Mouse (Mus musculus): ENCODE results near the gene Akap2. TPM values are rescaled to one million over a fixed set of nuclear protein-coding genes. Genes with fewer than 3 reads are reported as not detected.

Akap2 gene
- polyA plus RNA-seq, 1 experiment from 2014 or later, result 12.3 TPM

DNA sequence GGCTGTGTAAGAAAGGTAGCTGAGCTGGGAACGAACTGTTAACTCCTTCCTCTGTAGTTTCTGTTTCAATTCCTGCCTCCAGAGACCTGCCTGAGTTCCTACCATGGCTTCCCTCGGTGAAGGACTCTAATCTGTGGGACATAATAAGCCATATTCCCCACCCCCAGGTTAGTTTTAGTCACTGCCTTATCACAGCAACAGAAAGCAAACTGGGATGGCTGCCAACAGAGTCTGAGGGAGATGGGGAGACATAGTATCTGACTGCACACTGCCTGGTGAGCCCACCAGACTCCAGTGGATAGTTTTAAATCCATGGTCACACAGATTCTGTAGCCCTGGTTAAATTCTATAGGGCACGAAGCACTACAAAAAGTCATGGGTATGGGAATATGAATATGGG, 16.0 kb downstream of the Akap2 start:
- no peak for ATAC-seq
- Histone ChIP-seq H3K4me3 (replicated peaks) (no peak overlapping the region), H3K9ac (replicated peaks) (no peak overlapping the region), H3K36me3 (no peaks in the 10 kb centered on the region), H3K27me3 (no peaks in the 10 kb centered on the region), H3K9me3 (no peaks in the 10 kb centered on the region), H3K27ac (no peak overlapping the region), H3K4me1 (replicated peaks) (no peaks in the 10 kb centered on the region), H3K4me2 (replicated peaks) (no peak overlapping the region)
- 69% methylated on average over 3 of the region's 3 CpGs for WGBS

DNA sequence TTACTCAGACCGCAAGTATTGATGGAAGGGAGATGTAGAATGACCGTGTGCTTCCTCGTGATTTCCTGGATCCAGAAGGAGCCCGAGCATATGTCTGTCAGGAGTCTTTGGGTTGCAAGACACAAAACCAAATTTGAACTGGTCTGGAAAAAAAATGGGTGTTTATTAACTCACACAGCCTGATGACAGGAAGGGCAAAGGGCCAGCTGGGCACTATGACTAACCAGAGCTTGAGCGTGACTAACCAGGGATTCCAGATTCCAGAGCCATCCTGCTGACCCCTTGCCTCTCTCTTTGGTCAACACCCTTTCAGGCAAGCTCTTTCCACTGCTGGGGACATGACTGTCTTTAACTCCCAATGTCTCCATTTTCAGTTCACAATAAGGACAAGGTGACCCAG, 18.0 kb downstream of the Akap2 start:
- no peak for ATAC-seq
- no peaks in the 10 kb centered on the region for H3K36me3 ChIP-seq
- H3K4me3 ChIP-seq (replicated peaks), result no peak overlapping the region
- H3K27ac ChIP-seq, result no peak overlapping the region
- H3K4me1 ChIP-seq (replicated peaks), result 0 out of 2 replicates have a peak, but pooled peaks cover 7% of the 10 kb centered on the region
- 94% methylated on average over 5 of the region's 5 CpGs for WGBS
- H3K9ac ChIP-seq (replicated peaks), result no peak overlapping the region
- H3K27me3 ChIP-seq, result no peaks in the 10 kb centered on the region
- no peak overlapping the region for H3K4me2 ChIP-seq (replicated peaks)
- H3K9me3 ChIP-seq, result no peaks in the 10 kb centered on the region

DNA sequence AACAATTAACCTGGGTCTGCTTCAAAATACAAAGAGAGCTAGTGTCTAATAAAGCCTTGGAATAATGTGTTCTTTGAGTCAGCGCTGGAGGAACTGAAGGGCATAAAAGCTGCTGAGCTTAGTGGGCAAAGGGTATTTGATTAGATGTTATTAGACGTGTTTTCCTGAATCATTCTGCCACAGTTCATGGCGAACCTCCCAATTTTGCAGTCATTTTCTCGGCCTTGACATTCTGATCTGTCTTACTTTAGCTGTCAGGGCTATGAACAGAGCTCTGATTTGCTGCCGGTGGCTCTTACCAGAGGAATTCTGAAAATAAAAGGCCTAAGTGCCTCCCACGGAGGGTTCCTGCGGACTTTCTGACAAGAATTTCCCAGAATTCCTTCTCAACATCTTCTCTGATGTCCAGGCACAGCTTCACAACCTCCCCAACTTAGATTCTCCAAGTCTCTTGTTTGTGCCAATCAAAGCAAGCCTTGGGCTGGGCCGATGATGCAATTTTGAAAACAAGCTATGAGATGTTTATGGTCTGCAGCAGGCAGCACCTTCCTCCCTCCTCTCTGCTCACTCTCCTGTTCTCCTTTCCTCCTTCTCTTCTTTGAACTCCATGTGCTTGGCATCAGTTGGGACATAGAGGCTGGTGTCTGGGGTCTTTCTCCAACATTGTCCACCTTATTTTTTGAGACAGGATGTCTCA, 21.5 kb downstream of the Akap2 start:
- 32% methylated on average over 8 of the region's 8 CpGs for WGBS
- Histone ChIP-seq H3K4me3 (replicated peaks) (no peak overlapping the region), H3K9ac (replicated peaks) (no peak overlapping the region), H3K4me1 (replicated peaks) (0 out of 2 replicates have a peak, but pooled peaks cover 7% of the 10 kb centered on the region), H3K27ac (no peak overlapping the region), H3K4me2 (replicated peaks) (no peak overlapping the region), H3K9me3 (no peaks in the 10 kb centered on the region), H3K27me3 (no peaks in the 10 kb centered on the region), H3K36me3 (no peaks in the 10 kb centered on the region)
- no peak for ATAC-seq

DNA sequence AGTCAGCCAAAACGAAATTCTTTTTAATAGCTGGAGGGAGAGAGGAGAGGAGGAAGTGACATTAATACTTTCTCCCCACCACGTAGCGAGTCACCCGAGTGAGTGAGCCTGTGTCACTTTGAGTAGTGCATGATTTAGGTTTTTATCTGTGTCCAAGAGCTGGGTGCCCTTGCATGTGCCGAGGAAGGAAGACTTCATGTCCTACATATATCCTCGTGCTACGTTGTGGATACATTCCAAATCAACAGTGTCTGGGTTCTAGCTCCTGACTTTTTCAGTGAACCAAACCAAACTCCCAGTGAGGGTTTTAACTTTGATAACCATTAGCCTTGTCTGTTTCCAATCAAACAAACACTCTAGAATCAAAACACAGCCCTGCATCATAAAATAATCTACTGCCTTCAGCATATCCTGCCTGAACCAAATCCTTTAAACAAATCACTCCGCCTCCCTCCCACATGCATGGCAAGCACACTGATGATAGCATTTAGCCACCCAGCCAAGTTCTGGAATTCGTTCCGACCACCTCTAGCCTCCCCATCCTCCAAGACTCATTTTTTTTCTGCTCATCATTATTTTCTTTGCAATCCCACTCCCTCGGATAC, 26.0 kb downstream of the Akap2 start:
- Histone ChIP-seq H3K4me2 (replicated peaks) (no peak overlapping the region), H3K9ac (replicated peaks) (no peak overlapping the region), H3K4me1 (replicated peaks) (peaks cover 11% of the 10 kb centered on the region; the same call in 1 of the 2 replicates), H3K9me3 (no peaks in the 10 kb centered on the region), H3K4me3 (replicated peaks) (no peak overlapping the region), H3K27ac (no peak overlapping the region), H3K36me3 (no peaks in the 10 kb centered on the region), H3K27me3 (no peaks in the 10 kb centered on the region)
- WGBS, result 88% methylated on average over 11 of the region's 11 CpGs
- no peak for ATAC-seq

- Histone ChIP-seq H3K4me2 (replicated peaks) (no peak overlapping the region), H3K9me3 (no peaks in the 10 kb centered on the region), H3K36me3 (no peaks in the 10 kb centered on the region), H3K27me3 (no peaks in the 10 kb centered on the region), H3K27ac (no peak overlapping the region), H3K4me1 (replicated peaks) (peaks cover 5% of the 10 kb centered on the region; the same call in 1 of the 2 replicates), H3K9ac (replicated peaks) (no peak overlapping the region), H3K4me3 (replicated peaks) (no peak overlapping the region)
- 76% methylated on average over 4 of the region's 4 CpGs for WGBS
- ATAC-seq, result no peak
These were observed 33.2 kb downstream of the Akap2 start for GRCm38 (mm10) chr4:57750651-57751050.

DNA sequence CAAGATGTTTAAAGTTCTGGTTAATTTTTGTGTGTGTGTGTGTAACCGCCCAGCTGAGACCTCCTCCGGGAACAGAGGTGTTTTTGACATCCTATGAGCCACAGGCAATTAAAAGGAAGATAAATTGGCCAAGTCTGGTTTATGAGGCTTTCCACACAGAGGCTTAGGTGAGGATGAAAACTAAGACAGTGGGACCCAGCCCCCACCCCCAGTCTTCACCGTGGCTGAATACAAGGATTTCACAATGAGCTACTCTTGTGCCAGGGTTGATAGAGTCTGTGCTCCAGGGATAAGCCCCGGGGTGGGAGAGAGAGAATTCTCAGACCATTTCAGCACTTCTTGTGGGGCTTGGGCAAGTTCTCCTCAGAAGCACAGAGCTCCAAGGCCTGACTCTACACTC, 33.6 kb downstream of the Akap2 start:
- no peak for ATAC-seq
- no peak overlapping the region for H3K27ac ChIP-seq
- H3K27me3 ChIP-seq, result no peaks in the 10 kb centered on the region
- WGBS, result 68% methylated on average over 4 of the region's 4 CpGs
- H3K4me1 ChIP-seq (replicated peaks), result peaks cover 5% of the 10 kb centered on the region; the same call in 1 of the 2 replicates
- no peak overlapping the region for H3K9ac ChIP-seq (replicated peaks)
- H3K4me2 ChIP-seq (replicated peaks), result no peak overlapping the region
- no peaks in the 10 kb centered on the region for H3K9me3 ChIP-seq
- H3K36me3 ChIP-seq, result no peaks in the 10 kb centered on the region
- no peak overlapping the region for H3K4me3 ChIP-seq (replicated peaks)

DNA sequence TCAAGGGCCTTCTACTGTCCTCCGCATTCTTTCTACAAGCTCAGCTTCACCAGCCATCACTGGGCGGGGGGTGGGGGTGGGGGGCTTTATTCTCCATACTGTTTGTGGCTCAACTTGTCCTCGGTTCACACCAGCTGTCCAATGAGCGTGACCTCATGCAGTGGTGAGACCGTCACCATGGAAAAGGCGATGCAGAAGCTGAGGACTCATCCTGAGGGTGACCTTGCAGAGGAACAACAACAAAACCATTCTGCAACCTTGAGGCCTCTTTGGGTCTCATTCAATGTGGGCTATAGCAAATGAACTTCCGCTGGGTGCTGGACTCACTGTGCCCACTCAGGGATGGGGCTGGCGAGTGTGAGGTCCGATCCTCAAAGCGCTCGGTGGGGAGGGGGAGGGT, 34.1 kb downstream of the Akap2 start:
- H3K9me3 ChIP-seq, result no peaks in the 10 kb centered on the region
- H3K36me3 ChIP-seq, result no peaks in the 10 kb centered on the region
- H3K27ac ChIP-seq, result no peak overlapping the region
- H3K27me3 ChIP-seq, result no peaks in the 10 kb centered on the region
- no peak for ATAC-seq
- H3K4me2 ChIP-seq (replicated peaks), result no peak overlapping the region
- H3K4me3 ChIP-seq (replicated peaks), result no peak overlapping the region
- H3K4me1 ChIP-seq (replicated peaks), result peaks cover 5% of the 10 kb centered on the region; the same call in 1 of the 2 replicates
- no peak overlapping the region for H3K9ac ChIP-seq (replicated peaks)
- 89% methylated on average over 11 of the region's 11 CpGs for WGBS

DNA sequence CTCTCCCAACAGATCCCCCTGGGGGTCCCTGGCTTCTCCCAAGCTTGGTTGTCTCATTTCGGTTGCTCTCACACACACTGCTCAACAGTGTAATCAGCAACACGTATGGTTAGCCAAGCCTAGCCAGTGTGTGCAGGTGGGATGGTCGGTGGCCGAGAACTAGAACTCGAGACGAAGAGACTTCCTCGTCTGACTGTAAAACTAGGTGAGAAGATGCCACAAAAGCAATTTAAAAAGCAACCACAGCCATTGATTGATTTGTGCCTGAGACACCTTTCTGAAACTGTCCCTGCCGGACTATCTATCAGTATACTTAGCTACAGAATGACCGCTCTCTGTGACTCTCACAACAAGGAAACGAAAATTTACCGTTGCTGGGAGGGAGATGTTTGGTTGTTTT, 37.6 kb downstream of the Akap2 start:
- Histone ChIP-seq H3K27me3 (no peaks in the 10 kb centered on the region), H3K4me1 (replicated peaks) (0 out of 2 replicates have a peak, but pooled peaks cover 5% of the 10 kb centered on the region), H3K9ac (replicated peaks) (no peak overlapping the region), H3K9me3 (no peaks in the 10 kb centered on the region), H3K27ac (no peak overlapping the region), H3K36me3 (no peaks in the 10 kb centered on the region), H3K4me3 (replicated peaks) (no peak overlapping the region), H3K4me2 (replicated peaks) (no peak overlapping the region)
- WGBS, result 91% methylated on average over 11 of the region's 11 CpGs
- ATAC-seq, result no peak

- ATAC-seq, result no peak
- Histone ChIP-seq H3K4me2 (replicated peaks) (no peak overlapping the region), H3K27me3 (no peaks in the 10 kb centered on the region), H3K4me3 (replicated peaks) (no peak overlapping the region), H3K9me3 (no peaks in the 10 kb centered on the region), H3K9ac (replicated peaks) (no peak overlapping the region), H3K4me1 (replicated peaks) (0 out of 2 replicates have a peak, but pooled peaks cover 5% of the 10 kb centered on the region), H3K36me3 (no peaks in the 10 kb centered on the region), H3K27ac (no peak overlapping the region)
- 44% methylated on average over 11 of the region's 11 CpGs for WGBS
These were observed 40.5 kb downstream of the Akap2 start for GRCm38 (mm10) chr4:57757997-57758396.

GRCm38 (mm10) chr4:57762424-57762823, 45.0 kb downstream of the Akap2 start:
- Histone ChIP-seq H3K4me2 (replicated peaks) (no peak overlapping the region), H3K9ac (replicated peaks) (no peak overlapping the region), H3K36me3 (no peaks in the 10 kb centered on the region), H3K27ac (no peak overlapping the region), H3K27me3 (no peaks in the 10 kb centered on the region), H3K9me3 (no peaks in the 10 kb centered on the region), H3K4me3 (replicated peaks) (no peak overlapping the region), H3K4me1 (replicated peaks) (peaks cover 8% of the 10 kb centered on the region)
- WGBS, result 42% methylated on average over 7 of the region's 7 CpGs
- ATAC-seq, result no peak

DNA sequence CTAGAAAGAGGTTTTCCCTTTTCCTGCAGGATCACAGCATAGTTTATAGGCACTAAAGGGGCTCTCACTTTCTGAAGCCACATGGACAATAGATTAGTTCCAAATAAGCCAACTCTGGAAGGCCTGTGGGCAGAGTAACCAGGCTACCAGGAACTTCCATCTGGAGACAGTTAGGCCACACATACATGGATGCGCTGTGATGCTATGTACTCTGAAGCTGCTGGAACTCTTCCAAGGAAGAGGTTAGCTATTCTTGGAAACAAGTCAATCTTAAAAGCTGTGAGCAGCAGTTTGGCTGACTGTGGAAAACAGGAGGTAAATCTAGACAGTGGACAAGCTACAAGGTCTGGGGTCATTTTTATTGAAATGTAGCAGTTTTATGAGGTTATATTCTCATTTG, 46.9 kb downstream of the Akap2 start:
- Histone ChIP-seq H3K27ac (no peak overlapping the region), H3K36me3 (no peaks in the 10 kb centered on the region), H3K4me3 (replicated peaks) (no peak overlapping the region), H3K4me2 (replicated peaks) (no peak overlapping the region), H3K9ac (replicated peaks) (no peak overlapping the region), H3K27me3 (no peaks in the 10 kb centered on the region), H3K4me1 (replicated peaks) (peaks cover 4% of the 10 kb centered on the region), H3K9me3 (no peaks in the 10 kb centered on the region)
- ATAC-seq, result no peak
- WGBS, result 81% methylated on average over 1 of the region's 1 CpGs

GRCm38 (mm10) chr4:57764926-57765325, 47.5 kb downstream of the Akap2 start:
- Histone ChIP-seq H3K4me3 (replicated peaks) (no peak overlapping the region), H3K4me1 (replicated peaks) (peaks cover 4% of the 10 kb centered on the region), H3K27me3 (no peaks in the 10 kb centered on the region), H3K4me2 (replicated peaks) (no peak overlapping the region), H3K27ac (no peak overlapping the region), H3K9ac (replicated peaks) (no peak overlapping the region), H3K9me3 (no peaks in the 10 kb centered on the region), H3K36me3 (no peaks in the 10 kb centered on the region)
- ATAC-seq, result no peak
- 93% methylated on average over 1 of the region's 1 CpGs for WGBS
